Mouse (Mus musculus) T-cell, adult 2 months (primary cell): ENCODE measurements around the gene Prn.

Experiments used
- DNase-seq: peaks from one replicate; pipeline ENCODE4 v3.0.0; 2022; ENCODE audit warnings: low spot score

Prn gene

DNA sequence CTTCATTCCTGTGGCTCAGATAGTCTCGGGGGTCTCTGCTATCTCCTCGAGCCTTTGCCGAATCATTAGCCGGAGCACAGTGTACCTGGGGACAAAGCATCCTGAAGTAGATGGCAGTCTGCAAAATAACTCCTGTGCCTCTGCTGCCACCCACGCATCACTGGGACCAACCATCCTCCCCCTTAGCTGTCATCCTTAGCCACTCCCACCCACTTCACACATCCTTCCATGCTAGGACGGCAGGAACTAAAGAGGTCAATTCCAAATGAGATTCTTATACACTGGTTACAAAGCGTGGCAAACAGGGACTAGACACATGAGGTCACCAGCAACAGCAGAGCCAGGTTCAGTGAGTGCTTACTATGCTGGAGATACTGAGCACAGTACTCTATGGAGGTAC lies 86.6 kb downstream of the Prn start:
- DNase-seq, result no peak

- DNase-seq, result no peak
Measured at GRCm38 (mm10) chr2:131997356-131997755, 87.6 kb downstream of the Prn start.

DNA sequence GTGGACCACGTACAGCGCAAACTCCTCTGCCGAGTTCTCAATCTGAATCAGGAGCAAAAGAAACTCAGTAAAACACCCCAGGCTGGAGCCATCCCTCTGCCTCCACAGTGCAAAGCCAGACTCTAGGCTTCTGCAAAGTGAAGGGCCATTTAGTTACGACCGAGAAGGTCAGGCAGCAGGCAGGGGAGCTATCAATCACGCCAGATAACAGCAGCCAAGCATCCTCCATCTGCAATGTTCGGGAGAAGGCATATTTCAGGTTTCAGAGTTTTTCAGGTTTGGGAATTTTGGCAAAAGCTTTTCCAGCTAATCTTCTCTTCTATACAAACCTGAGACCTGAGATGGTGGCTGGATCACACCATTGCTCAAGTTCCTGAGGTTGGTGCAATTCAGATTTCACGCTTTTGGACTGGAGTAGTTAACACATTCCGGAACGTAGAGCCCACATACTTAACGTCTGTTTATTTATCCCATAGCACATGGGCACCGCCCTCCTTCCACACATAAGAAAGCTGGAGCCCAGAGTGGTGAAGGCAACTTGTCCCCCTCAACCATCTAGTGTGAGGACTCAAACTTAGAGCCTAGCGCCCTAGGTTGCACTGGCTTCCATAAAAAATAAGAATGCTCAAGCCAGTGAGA lies 92.1 kb downstream of the Prn start:
- DNase-seq, result no peak

DNA sequence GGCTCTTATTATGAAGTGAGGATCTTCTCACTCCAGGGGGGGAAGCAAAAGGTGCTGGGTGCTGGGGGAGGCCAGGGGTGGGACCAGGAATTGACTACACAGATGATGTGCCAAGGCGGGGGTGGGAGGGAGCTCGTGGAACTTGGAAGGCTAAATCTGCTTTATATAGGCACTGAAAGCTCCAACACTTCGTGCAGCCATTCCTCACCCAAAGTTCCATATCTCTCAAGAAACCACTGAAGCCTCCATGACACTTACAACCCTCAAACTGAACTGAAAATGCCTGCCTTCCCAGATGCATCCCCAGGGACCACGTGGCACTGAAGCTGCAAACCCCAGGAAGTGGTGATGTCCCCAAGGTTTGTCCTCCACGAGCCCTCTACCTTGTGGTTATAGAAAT lies 94.2 kb downstream of the Prn start:
- DNase-seq, result no peak

- no peak for DNase-seq
Measured at GRCm38 (mm10) chr2:132004495-132005136, 94.9 kb downstream of the Prn start.

- no peak for DNase-seq
Measured at GRCm38 (mm10) chr2:132005445-132005844, 95.7 kb downstream of the Prn start.
